Mouse (Mus musculus) liver, postnatal 0 days (tissue): ENCODE measurements around the gene Dhrs3. TPM values are rescaled to one million over a fixed set of nuclear protein-coding genes. Genes with fewer than 3 reads are reported as not detected.

ENCODE experiments used
- ATAC-seq: fragments of 200-750 bp; cut with Nextera tagmentation; 2 replicates; pipeline ENCODE4 v1.8.0; 2017; ENCODE audit warnings: mild to moderate bottlenecking, moderate library complexity
- DNase-seq: peaks from one replicate; pipeline ENCODE4 v3.0.0-alpha.2; 2016
- H3K27ac ChIP-seq: fragments of 300-500 bp; sonication (generic); 2 replicates; pipeline ENCODE4 v1.5.1; 2014; ENCODE audit warnings: antibody characterized with exemption, moderate library complexity, mild to moderate bottlenecking, low read depth
- H3K27me3 ChIP-seq: fragments of 300-500 bp; sonication (generic); 2 replicates; pipeline ENCODE4 v1.6.1; 2014; ENCODE audit warnings: low read length, control low read depth, mixed read lengths; ENCODE audit not compliant: insufficient read depth
- H3K36me3 ChIP-seq: fragments of 300-500 bp; sonication (generic); replicated peaks from 2 replicates; pipeline ENCODE4 v1.6.1; 2014; ENCODE audit warnings: mild to moderate bottlenecking, control low read depth, low read length, moderate library complexity, mixed read lengths; ENCODE audit not compliant: insufficient read depth
- H3K4me1 ChIP-seq: fragments of 300-500 bp; sonication (generic); 2 replicates; pipeline ENCODE4 v1.6.1; 2014; ENCODE audit warnings: antibody characterized with exemption, mild to moderate bottlenecking, control low read depth; ENCODE audit not compliant: insufficient read depth
- H3K4me2 ChIP-seq: fragments of 300-500 bp; sonication (generic); 2 replicates; pipeline ENCODE4 v1.6.1; 2014; ENCODE audit warnings: low read depth, mild to moderate bottlenecking, low read length, moderate library complexity, mixed read lengths
- H3K4me3 ChIP-seq: fragments of 300-500 bp; sonication (generic); 2 replicates; pipeline ENCODE4 v1.5.1; 2014; ENCODE audit warnings: low read depth, low read length
- H3K9ac ChIP-seq: fragments of 300-500 bp; sonication (generic); replicated peaks from 2 replicates; pipeline ENCODE4 v1.6.1; 2014; ENCODE audit warnings: mild to moderate bottlenecking, moderate library complexity
- H3K9me3 ChIP-seq: fragments of 300-500 bp; sonication (generic); 2 replicates; pipeline ENCODE4 v1.6.1; 2016; ENCODE audit warnings: mild to moderate bottlenecking, control low read depth, low read length, mixed read lengths
- CTCF ChIP-seq: sonication (generic); IDR thresholded peaks from 2 replicates; pipeline ENCODE4 v1.5.1; 2016; ENCODE audit warnings: antibody characterized with exemption, low read depth
- EP300 ChIP-seq: IDR thresholded peaks from 2 replicates; pipeline ENCODE4 v1.6.1; 2016; ENCODE audit warnings: antibody characterized with exemption, low read depth, mild to moderate bottlenecking
- WGBS: fragments of 180-500 bp; shearing (Covaris S2); extraction: QIAGEN DNeasy Blood & Tissue Kit; methylation state at CpG from one replicate; pipeline ENCODE4 v1.1.7; 2014; ENCODE audit not compliant: insufficient replicate concordance; 5-methylcytosine and 5-hydroxymethylcytosine counted together
- polyA plus RNA-seq: library from polyadenylated mRNA; unstranded; fragments of >200 nt; fragmentation: Nextera tagmentation; extraction: Ambion mirVana; gene quantifications from 2 replicates; pipeline ENCODE4 v1.2.1, GENCODE M21; 2015

Gene Dhrs3
- 49.8 and 52.8 TPM in 2 replicates for polyA plus RNA-seq

DNA sequence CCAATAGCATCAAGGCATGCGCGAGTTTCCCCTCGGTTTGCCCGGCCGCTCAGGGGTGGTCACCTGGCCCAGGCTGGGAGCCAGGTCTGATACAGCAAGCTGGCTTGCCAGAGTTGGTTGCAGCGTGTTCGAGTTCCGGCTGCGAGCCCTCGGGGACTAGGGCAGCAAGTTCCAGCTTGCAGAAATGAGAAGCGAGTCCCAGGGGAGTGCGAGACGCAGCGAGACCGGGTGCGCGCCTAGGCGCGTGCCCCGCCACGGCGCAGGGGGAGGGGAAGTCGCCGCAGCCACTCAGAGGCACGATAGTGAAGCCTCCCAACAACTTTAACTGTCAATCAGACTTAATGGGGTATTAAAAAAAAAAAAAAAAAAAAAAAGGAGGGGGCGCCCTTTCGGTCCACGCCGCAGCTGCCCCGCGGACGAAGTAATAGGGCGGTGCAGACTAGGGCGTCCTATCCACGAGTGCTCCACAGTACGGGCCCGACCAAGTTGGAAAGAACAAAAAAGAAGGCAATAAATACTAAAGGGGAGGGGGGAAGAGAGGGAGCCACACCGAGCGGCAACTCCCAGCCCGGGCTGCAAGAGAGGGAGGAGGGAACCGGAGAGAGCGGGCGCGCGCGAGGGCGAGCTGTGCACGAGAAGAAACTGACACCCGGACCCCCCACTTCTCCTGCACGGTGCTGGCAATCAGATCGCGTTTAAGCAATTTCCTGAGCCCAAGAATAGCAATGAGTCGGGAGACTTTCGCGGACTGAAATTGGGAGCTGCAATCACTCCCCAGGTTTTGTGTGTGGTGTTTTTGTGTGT is at the start of gene Dhrs3:
Dhrs3 (plus strand) TSS at position 695 of the 804 bp plus-strand sequence.
- Histone ChIP-seq H3K9ac (peak within 1 kb of the TSS; percentile 84), H3K4me3 (peak within 1 kb of the TSS; percentile 78), H3K36me3 (no peaks in the 10 kb centered on the region), H3K27me3 (no peaks in the 10 kb centered on the region), H3K4me2 (peak within 1 kb of the TSS; percentile 87), H3K4me1 (peaks cover 15% of the 10 kb centered on the region), H3K27ac (peak within 1 kb of the TSS; percentile 93), H3K9me3 (no peaks in the 10 kb centered on the region)
- ATAC-seq, result peak; percentile 79
- TF ChIP-seq EP300 (no peak), CTCF (no peak)
- WGBS, result 2% methylated on average over 54 of the region's 55 CpGs
- DNase-seq, result peak; percentile 89

DNA sequence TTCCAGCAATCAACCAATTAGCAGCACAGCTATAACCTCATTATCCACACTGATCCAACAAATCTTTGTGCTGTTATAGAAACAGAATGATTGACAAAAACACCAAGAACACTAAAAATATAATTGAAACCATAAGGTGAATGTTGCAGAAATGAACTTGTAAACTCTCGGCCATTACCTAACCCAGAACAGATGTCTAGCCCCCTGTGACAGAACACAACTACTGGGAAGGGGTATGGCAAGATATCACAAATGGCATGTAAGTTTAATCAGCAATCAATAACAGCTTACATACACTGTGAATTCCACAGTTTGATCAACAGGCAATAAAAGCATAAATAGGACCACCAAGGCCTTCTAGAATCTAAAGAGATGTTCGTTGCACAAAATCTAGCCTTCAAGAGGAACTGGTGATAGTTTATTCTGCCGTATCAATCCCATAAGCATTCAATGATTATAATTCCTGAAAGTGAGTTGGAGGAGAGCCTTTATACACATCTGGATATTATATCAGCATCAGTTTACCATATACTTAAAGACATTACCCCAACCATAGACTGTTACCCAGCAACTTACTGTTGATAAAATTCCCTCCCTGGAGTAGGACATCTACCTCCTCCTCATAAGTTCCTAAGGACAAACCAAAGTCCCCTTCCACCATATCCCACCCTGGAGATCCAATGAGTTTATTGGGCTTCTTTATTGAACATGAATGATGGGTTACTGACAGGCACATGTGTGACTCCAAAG is 30.7 kb upstream of the Dhrs3 start:
- no peaks in the 10 kb centered on the region for H3K4me1 ChIP-seq
- ATAC-seq (no peak), DNase-seq (no peak)
- WGBS, result 75% methylated on average over 3 of the region's 3 CpGs
- no peaks in the 10 kb centered on the region for H3K9me3 ChIP-seq
- no peaks in the 10 kb centered on the region for H3K27me3 ChIP-seq
- H3K9ac ChIP-seq, result no peak overlapping the region
- H3K27ac ChIP-seq, result no peak overlapping the region
- no peaks in the 10 kb centered on the region for H3K36me3 ChIP-seq
- TF ChIP-seq CTCF, result no peak
- TF ChIP-seq EP300, result no peak
- no peak overlapping the region for H3K4me3 ChIP-seq
- no peak overlapping the region for H3K4me2 ChIP-seq

DNA sequence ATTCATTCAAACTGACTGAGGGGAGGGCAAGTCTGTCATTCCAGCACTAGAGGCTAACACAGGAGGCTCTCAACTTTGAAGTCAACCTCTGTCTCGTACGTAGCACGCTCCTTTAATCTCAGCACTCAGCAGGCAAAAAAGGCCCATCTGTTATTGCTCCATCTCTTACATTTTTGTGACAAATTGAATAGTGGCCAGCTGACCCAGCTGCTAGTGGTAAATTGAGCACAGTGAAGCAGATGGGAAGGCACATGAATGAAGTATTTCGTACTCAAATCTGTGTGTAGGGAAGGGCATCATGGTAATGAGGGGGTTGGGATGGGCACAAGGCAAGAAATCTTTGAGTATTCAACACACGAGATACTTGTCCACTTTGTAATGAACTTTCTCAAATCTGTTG is 24.7 kb upstream of the Dhrs3 start:
- H3K9me3 ChIP-seq, result no peaks in the 10 kb centered on the region
- TF ChIP-seq CTCF (no peak), EP300 (no peak)
- no peaks in the 10 kb centered on the region for H3K4me1 ChIP-seq
- no peak overlapping the region for H3K4me2 ChIP-seq
- no peaks in the 10 kb centered on the region for H3K27me3 ChIP-seq
- no peak overlapping the region for H3K4me3 ChIP-seq
- H3K9ac ChIP-seq, result no peak overlapping the region
- H3K36me3 ChIP-seq, result no peaks in the 10 kb centered on the region
- H3K27ac ChIP-seq, result no peak overlapping the region
- ATAC-seq (no peak), DNase-seq (no peak)
- 81% methylated on average over 5 of the region's 5 CpGs for WGBS

DNA sequence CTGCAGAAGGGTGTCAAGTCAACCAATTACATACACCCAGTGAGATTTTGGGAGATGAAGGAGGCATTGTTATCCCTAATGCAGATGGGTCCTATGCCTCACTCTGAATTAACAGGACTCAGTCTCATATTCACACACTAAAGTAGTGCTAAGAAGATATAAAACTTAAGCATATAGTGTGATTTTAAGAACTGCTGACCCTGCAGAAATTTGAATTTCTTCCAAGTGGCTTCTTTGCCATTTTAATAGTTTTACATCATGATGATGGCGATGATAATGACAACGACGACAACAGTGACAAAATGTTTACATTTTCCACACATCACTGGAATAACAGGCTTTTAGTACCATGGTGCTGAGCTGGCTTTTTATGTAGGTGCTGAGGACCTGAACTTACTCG is 24.0 kb upstream of the Dhrs3 start:
- WGBS, result 66% methylated on average over 4 of the region's 4 CpGs
- ATAC-seq, result no peak

DNA sequence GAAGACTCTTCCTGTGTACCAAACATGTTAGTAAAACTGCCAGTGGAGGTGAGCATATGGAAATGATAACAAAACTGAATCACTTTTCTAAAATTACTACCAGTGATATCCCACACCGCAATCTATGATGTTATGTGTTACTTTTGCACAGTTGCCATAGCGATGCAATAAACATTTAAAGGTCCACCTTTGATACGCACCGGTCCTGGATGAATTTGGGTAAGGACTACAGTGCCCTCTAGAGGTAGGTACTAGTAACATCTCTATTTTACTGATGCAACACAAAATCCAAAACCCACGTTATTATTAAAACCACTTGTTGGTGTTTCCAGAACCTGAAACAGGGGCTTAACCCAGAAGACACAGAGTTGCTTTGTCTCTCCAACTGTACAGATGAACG is 19.7 kb upstream of the Dhrs3 start:
- Histone ChIP-seq H3K4me3 (no peak overlapping the region), H3K4me1 (no peaks in the 10 kb centered on the region), H3K9ac (no peak overlapping the region), H3K27ac (no peak overlapping the region), H3K4me2 (no peak overlapping the region), H3K27me3 (no peaks in the 10 kb centered on the region), H3K9me3 (no peaks in the 10 kb centered on the region), H3K36me3 (no peaks in the 10 kb centered on the region)
- DNase-seq (no peak), ATAC-seq (no peak)
- peak; percentile 57 for TF ChIP-seq CTCF
- TF ChIP-seq EP300, result no peak
- WGBS, result 27% methylated on average over 6 of the region's 6 CpGs

More for the DNA sequence above, 24.0 kb upstream of the Dhrs3 start:
- Histone ChIP-seq H3K9ac (no peak overlapping the region), H3K4me1 (no peaks in the 10 kb centered on the region), H3K36me3 (no peaks in the 10 kb centered on the region), H3K27me3 (no peaks in the 10 kb centered on the region), H3K27ac (no peak overlapping the region), H3K4me3 (no peak overlapping the region), H3K4me2 (no peak overlapping the region), H3K9me3 (no peaks in the 10 kb centered on the region)
- TF ChIP-seq CTCF, result no peak
- DNase-seq, result no peak

DNA sequence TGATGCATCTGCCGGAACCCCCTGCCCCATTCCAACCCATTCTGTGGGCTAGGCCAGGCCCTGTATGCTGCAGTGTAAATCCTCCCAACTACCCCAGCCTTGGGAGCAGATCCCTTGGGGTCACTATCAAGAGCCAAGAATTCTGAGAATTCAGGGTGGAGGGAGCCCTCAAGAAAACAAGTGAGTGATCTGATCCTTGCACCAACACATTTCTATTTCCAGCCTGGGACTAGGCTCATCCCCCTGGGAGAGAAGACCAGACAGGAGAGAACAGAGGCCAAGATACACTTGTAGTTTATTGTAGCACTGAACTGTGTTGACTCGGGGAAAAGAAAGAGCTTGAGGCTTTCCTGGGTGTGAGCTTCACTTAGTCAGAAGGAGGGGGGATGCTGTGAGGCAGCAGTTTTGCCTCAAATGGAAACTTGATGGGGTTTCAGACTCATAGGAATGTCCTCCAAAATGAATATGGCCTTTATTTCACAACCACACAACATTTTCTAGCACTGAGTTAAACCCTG is 17.0 kb upstream of the Dhrs3 start:
- Histone ChIP-seq H3K27ac (no peak overlapping the region), H3K4me2 (no peak overlapping the region), H3K9me3 (no peaks in the 10 kb centered on the region), H3K4me3 (no peak overlapping the region), H3K27me3 (no peaks in the 10 kb centered on the region), H3K9ac (no peak overlapping the region), H3K36me3 (no peaks in the 10 kb centered on the region), H3K4me1 (no peaks in the 10 kb centered on the region)
- DNase-seq (no peak), ATAC-seq (no peak)
- WGBS, result 77% methylated on average over 2 of the region's 2 CpGs
- TF ChIP-seq CTCF (no peak), EP300 (no peak)
